Mouse (Mus musculus): ENCODE results near the gene Ptprn2. TPM values are rescaled to one million over a fixed set of nuclear protein-coding genes. Genes with fewer than 3 reads are reported as not detected.

The Ptprn2 gene
- polyA plus RNA-seq, 1 experiment from 2014 or later = 0.19 TPM

GRCm38 (mm10) chr12:116838611-116839192 is 353.2 kb downstream of the Ptprn2 start:
- H3K27ac ChIP-seq (ENCODE audit: low read length) = no peak overlapping the region
- H3K4me1 ChIP-seq (replicated peaks; ENCODE audit: control insufficient read depth, insufficient read depth, low read length) = no peaks in the 10 kb centered on the region
- ATAC-seq (ENCODE audit: low read depth) = no peak
- no peaks in the 10 kb centered on the region for H3K27me3 ChIP-seq (ENCODE audit: control insufficient read depth, insufficient read depth, low read depth, low read length)
- H3K4me3 ChIP-seq (ENCODE audit: low read length) = no peak overlapping the region
- H3K36me3 ChIP-seq (ENCODE audit: control insufficient read depth, insufficient read depth, low read length) = no peaks in the 10 kb centered on the region
- no peaks in the 10 kb centered on the region for H3K9me3 ChIP-seq (ENCODE audit: control insufficient read depth, low read length)
- WGBS = 65% methylated on average over 3 of the region's 3 CpGs
- no peak overlapping the region for H3K4me2 ChIP-seq (ENCODE audit: low read depth, low read length)
- H3K9ac ChIP-seq (ENCODE audit: low read length) = no peak overlapping the region

GRCm38 (mm10) chr12:116842723-116843272 is 357.3 kb downstream of the Ptprn2 start:
- no peak overlapping the region for H3K4me3 ChIP-seq (ENCODE audit: low read length)
- no peak for ATAC-seq (ENCODE audit: low read depth)
- H3K27ac ChIP-seq (ENCODE audit: low read length) = no peak overlapping the region
- no peaks in the 10 kb centered on the region for H3K9me3 ChIP-seq (ENCODE audit: control insufficient read depth, low read length)
- 69% methylated on average over 8 of the region's 8 CpGs for WGBS
- no peaks in the 10 kb centered on the region for H3K27me3 ChIP-seq (ENCODE audit: control insufficient read depth, insufficient read depth, low read depth, low read length)
- H3K4me1 ChIP-seq (replicated peaks; ENCODE audit: control insufficient read depth, insufficient read depth, low read length) = no peaks in the 10 kb centered on the region
- no peak overlapping the region for H3K9ac ChIP-seq (ENCODE audit: low read length)
- H3K4me2 ChIP-seq (ENCODE audit: low read depth, low read length) = no peak overlapping the region
- H3K36me3 ChIP-seq (ENCODE audit: control insufficient read depth, insufficient read depth, low read length) = no peaks in the 10 kb centered on the region

GRCm38 (mm10) chr12:116846220-116846619 is 360.7 kb downstream of the Ptprn2 start:
- Histone ChIP-seq H3K9me3 (ENCODE audit: control insufficient read depth, low read length) (no peaks in the 10 kb centered on the region), H3K4me2 (ENCODE audit: low read depth, low read length) (no peak overlapping the region), H3K4me1 (replicated peaks; ENCODE audit: control insufficient read depth, insufficient read depth, low read length) (no peaks in the 10 kb centered on the region), H3K9ac (ENCODE audit: low read length) (no peak overlapping the region), H3K27ac (ENCODE audit: low read length) (no peak overlapping the region), H3K27me3 (ENCODE audit: control insufficient read depth, insufficient read depth, low read depth, low read length) (no peaks in the 10 kb centered on the region), H3K36me3 (ENCODE audit: control insufficient read depth, insufficient read depth, low read length) (no peaks in the 10 kb centered on the region), H3K4me3 (ENCODE audit: low read length) (no peak overlapping the region)
- no peak for ATAC-seq (ENCODE audit: low read depth)

- Histone ChIP-seq H3K4me3 (ENCODE audit: low read length) (no peak overlapping the region), H3K9ac (ENCODE audit: low read length) (no peak overlapping the region), H3K27me3 (ENCODE audit: control insufficient read depth, insufficient read depth, low read depth, low read length) (no peaks in the 10 kb centered on the region), H3K4me1 (replicated peaks; ENCODE audit: control insufficient read depth, insufficient read depth, low read length) (no peaks in the 10 kb centered on the region), H3K36me3 (ENCODE audit: control insufficient read depth, insufficient read depth, low read length) (no peaks in the 10 kb centered on the region), H3K27ac (ENCODE audit: low read length) (no peak overlapping the region), H3K4me2 (ENCODE audit: low read depth, low read length) (no peak overlapping the region), H3K9me3 (ENCODE audit: control insufficient read depth, low read length) (no peaks in the 10 kb centered on the region)
- no peak for ATAC-seq (ENCODE audit: low read depth)
- 76% methylated on average over 4 of the region's 4 CpGs for WGBS
Measured at GRCm38 (mm10) chr12:116847021-116847420, 361.5 kb downstream of the Ptprn2 start.

- 57% methylated on average over 7 of the region's 7 CpGs for WGBS
- Histone ChIP-seq H3K27ac (ENCODE audit: low read length) (no peak overlapping the region), H3K36me3 (ENCODE audit: control insufficient read depth, insufficient read depth, low read length) (no peaks in the 10 kb centered on the region), H3K4me3 (ENCODE audit: low read length) (no peak overlapping the region), H3K9ac (ENCODE audit: low read length) (no peak overlapping the region), H3K4me2 (ENCODE audit: low read depth, low read length) (no peak overlapping the region), H3K9me3 (ENCODE audit: control insufficient read depth, low read length) (no peaks in the 10 kb centered on the region), H3K27me3 (ENCODE audit: control insufficient read depth, insufficient read depth, low read depth, low read length) (no peaks in the 10 kb centered on the region), H3K4me1 (replicated peaks; ENCODE audit: control insufficient read depth, insufficient read depth, low read length) (no peaks in the 10 kb centered on the region)
- ATAC-seq (ENCODE audit: low read depth) = no peak
Measured at GRCm38 (mm10) chr12:116856307-116856706, 370.8 kb downstream of the Ptprn2 start.

- no peaks in the 10 kb centered on the region for H3K27me3 ChIP-seq (ENCODE audit: control insufficient read depth, insufficient read depth, low read depth, low read length)
- no peaks in the 10 kb centered on the region for H3K36me3 ChIP-seq (ENCODE audit: control insufficient read depth, insufficient read depth, low read length)
- H3K27ac ChIP-seq (ENCODE audit: low read length) = no peak overlapping the region
- ATAC-seq (ENCODE audit: low read depth) = no peak
- no peak overlapping the region for H3K4me2 ChIP-seq (ENCODE audit: low read depth, low read length)
- no peak overlapping the region for H3K9ac ChIP-seq (ENCODE audit: low read length)
- no peaks in the 10 kb centered on the region for H3K4me1 ChIP-seq (replicated peaks; ENCODE audit: control insufficient read depth, insufficient read depth, low read length)
- H3K9me3 ChIP-seq (ENCODE audit: control insufficient read depth, low read length) = no peaks in the 10 kb centered on the region
- H3K4me3 ChIP-seq (ENCODE audit: low read length) = no peak overlapping the region
- 87% methylated on average over 4 of the region's 4 CpGs for WGBS
Measured at GRCm38 (mm10) chr12:116861360-116862017, 376.0 kb downstream of the Ptprn2 start.

GRCm38 (mm10) chr12:116863291-116863899 is 377.9 kb downstream of the Ptprn2 start:
- 73% methylated on average over 4 of the region's 4 CpGs for WGBS
- ATAC-seq (ENCODE audit: low read depth) = no peak
- Histone ChIP-seq H3K4me1 (replicated peaks; ENCODE audit: control insufficient read depth, insufficient read depth, low read length) (no peaks in the 10 kb centered on the region), H3K4me3 (ENCODE audit: low read length) (no peak overlapping the region), H3K27me3 (ENCODE audit: control insufficient read depth, insufficient read depth, low read depth, low read length) (no peaks in the 10 kb centered on the region), H3K4me2 (ENCODE audit: low read depth, low read length) (no peak overlapping the region), H3K9me3 (ENCODE audit: control insufficient read depth, low read length) (no peaks in the 10 kb centered on the region), H3K36me3 (ENCODE audit: control insufficient read depth, insufficient read depth, low read length) (no peaks in the 10 kb centered on the region), H3K9ac (ENCODE audit: low read length) (no peak overlapping the region), H3K27ac (ENCODE audit: low read length) (no peak overlapping the region)

GRCm38 (mm10) chr12:116873866-116874585 is 388.5 kb downstream of the Ptprn2 start:
- no peak overlapping the region for H3K27ac ChIP-seq (ENCODE audit: low read length)
- no peak for ATAC-seq (ENCODE audit: low read depth)
- no peaks in the 10 kb centered on the region for H3K27me3 ChIP-seq (ENCODE audit: control insufficient read depth, insufficient read depth, low read depth, low read length)
- H3K9me3 ChIP-seq (ENCODE audit: control insufficient read depth, low read length) = no peaks in the 10 kb centered on the region
- H3K4me1 ChIP-seq (replicated peaks; ENCODE audit: control insufficient read depth, insufficient read depth, low read length) = no peaks in the 10 kb centered on the region
- H3K36me3 ChIP-seq (ENCODE audit: control insufficient read depth, insufficient read depth, low read length) = no peaks in the 10 kb centered on the region
- no peak overlapping the region for H3K4me3 ChIP-seq (ENCODE audit: low read length)
- H3K4me2 ChIP-seq (ENCODE audit: low read depth, low read length) = no peak overlapping the region
- H3K9ac ChIP-seq (ENCODE audit: low read length) = no peak overlapping the region
- 91% methylated on average over 1 of the region's 1 CpGs for WGBS

Data from lung, embryonic 16.5 days (tissue).